Mouse (Mus musculus): ENCODE results near the gene Gm49486.
A peak's percentile ranks its signal among the peaks of the same experiment; 100 is the strongest.
"Not testable (repeated sequence)": the region's sequence is repeated elsewhere in the genome, so short reads cannot be mapped to it uniquely, and the experiment has no call there.

Gene Gm49486

DNA sequence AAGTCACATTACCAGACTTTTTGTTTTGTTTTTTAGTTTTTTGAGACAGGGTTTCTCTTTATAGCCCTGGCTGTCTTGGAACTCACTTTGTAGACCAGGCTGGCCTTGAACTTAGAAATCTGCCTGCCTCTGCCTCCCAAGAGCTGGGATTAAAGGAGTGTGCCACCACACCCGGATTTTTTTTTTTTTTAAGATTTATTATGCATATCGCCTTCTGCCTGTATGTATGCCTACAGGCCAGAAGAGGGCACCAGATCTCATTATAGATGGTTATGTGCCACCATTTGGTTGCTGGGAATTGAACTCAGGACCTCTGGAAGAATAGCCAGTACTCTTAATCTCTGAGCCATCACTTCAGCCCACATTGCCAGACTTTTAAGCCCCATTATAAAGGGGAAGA is 3.4 kb upstream of the Gm49486 start:
- DNase-seq: not testable (repeated sequence)

DNA sequence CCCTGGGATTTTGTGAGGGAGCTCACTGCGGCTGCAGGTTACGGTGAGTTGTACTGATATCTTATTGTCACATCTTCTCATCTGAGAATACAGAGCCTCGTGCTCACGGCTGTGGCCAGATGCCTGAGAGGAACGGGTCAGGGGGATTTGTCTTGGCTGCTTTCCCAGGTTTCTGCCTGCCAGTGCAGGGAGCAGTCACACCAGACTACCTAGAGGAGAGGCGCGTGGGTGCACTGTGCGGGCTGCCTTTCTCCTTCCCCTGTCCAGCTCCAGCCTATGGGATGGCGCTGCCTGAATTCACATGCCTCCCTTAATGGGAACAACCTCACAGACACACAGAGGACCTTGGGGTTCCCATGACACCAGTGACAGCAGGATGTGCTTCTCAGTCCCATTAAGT is 6.1 kb downstream of the Gm49486 start:
- no peak for DNase-seq

DNA sequence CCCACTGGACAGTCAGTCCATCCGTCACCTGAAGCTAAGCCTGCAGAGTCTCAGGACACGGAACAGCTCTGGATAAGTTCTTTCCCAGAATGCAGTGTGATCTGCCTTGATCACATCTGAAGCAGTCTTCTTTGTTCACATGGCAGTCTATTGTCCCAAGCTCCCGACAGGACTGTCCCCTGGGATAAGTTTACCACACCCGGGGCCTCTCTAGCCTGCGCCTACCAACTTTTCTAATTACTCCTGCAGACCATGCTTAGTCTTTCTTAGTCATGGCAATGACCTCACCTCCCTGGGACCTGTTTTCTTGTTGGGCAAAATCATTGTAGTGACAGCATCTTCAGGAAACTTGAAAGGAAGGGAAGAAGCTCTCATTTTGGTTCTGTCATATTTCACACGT is 8.8 kb downstream of the Gm49486 start:
- DNase-seq: no peak

DNA sequence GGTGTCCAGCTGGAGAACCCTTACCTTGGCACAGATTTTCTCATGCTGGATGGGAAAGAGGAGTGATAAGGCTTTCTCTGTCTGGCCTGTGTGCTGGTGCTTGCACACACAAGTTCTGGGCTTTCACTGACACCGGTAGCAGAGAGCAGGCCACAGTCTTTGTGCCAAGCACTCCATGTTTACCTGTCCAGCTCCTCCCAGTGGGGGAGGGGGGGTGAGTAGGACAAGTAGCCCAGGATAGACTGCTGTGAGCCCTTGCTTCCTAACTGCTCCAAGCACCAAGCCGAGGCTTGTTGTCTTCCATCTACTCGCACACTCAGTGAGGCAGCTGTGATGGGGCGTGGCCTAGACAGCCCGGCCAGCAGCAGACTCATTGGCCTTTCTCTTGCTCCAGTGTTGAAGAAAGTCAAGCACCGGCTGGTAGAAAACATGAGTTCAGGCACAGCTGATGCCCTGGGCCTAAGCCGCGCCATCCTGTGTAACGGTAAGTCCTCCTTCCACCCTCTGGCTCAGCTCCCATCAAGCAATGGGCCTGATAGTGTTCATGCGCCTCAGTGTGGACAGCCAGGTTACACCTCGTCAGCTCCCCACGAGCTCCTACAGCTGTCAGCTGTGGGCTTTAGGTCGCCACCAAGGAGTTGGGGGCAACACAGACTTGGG is 13.5 kb downstream of the Gm49486 start:
- no peak for DNase-seq

DNA sequence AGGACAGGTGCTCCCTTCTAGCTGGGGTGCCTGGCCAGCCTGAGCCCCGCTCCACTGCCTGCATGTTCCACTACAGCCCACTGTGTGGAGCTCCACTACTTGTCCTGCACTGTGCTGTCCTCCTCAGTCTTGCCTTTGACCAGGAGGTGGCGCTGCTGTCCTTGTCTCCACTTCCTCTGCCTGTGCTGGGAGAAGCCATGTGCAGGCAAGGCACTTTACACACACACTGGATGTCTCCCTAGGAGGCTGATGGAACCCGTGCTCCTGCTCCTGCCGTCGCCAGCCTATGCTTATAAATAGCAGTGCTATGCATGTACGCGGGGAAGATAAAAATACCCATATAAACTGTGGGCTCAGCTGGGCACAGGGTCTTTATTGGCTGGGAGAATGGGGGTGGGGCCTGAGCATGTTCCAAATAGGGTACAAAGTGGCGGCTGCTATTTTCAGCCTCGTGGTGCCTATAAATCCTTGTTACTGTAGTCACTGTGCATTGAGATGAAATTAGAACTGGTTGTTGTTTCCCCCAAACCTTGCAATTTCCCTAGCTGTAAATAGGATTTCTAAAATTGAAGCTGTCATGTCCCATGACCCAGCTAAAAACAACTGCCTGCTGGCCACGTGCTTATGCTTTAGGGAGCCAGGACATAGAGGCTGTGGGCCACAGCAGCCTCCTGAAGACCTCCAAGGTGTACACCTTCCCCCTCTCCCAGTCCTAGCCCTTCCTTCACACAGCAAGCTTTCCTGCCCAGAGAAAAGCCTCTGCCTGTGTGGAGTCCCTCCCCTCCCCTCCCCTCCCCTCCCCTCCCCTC is 14.2 kb downstream of the Gm49486 start:
- DNase-seq: peak; percentile 98

DNA sequence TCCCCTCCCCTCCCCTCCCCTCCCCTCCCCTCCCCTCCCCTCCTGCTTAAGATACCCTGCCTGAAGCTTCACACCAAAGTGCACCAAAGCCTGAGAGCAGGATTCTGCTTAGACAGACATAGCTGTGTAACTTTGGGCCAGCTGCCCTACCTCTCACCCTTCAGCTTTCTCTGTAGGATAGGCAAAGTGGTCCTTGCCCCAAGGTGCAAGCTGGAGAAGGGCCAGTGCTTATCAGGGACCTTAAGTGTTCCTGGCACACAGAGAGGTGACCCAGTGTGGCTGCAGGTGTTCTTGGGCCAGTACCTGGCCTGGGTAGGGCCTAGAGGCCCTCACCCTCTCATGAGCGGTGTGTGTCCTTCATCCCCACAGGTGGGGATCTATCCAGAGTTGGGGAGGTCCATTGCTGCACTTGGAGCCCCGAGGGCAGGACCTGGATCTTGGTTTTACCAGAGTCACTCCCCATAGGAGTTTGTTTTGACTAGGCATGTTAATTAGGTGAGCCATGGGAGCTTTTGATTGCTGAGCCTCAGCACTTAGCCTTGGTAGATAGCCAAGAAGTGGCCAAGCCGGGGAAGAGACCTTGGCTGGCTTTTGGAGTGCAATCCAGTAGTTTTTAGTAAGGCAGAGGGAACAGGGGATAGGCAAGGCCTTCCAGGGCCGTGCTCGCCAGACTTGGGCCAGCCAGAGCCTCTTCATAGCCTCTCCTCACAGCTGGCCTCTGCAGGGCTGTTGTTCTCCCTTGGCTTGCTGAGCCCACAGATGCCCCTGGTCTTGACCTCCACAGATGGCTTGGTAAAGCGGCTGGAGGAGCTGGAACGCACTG is 15.1 kb downstream of the Gm49486 start:
- DNase-seq: no peak

DNA sequence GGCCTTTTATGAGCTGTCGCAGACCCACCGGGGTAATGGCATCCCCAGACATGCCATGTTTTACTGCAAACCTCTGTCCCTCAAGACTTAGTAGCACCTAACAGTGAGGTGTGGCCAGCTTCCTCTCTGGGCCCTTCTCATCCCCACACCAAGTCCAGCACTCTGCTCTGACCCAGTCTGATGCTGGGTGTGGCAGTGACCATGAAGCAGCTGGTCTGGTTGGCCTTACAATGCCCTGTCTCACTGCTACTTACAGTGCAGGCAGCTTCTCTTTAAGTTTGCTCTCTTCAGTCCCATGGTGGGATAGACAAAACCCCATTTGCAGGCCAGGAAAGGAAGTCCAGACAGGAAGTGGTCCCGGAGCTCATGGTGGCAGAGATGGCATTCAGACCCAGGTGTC is 16.1 kb downstream of the Gm49486 start:
- DNase-seq: no peak

DNA sequence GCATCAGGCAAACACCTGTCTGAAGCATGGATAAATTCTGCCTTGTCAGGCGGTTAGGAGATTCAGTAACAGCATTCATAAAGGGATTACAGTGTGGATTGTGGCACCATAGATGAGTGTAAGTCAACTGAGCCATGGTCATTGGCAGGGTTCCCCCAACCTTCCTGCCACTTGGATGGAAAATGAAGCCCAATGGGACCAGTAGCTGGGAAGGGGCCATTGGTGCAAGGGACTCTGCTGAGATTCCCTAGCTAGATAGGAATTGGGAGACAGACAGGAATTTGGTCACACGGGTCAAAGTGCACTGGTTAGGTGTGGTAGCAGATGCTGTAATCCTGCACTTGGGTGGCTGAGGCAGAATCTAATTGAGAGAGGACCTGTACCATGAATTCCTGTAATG is 21.0 kb downstream of the Gm49486 start:
- DNase-seq: no peak

DNA sequence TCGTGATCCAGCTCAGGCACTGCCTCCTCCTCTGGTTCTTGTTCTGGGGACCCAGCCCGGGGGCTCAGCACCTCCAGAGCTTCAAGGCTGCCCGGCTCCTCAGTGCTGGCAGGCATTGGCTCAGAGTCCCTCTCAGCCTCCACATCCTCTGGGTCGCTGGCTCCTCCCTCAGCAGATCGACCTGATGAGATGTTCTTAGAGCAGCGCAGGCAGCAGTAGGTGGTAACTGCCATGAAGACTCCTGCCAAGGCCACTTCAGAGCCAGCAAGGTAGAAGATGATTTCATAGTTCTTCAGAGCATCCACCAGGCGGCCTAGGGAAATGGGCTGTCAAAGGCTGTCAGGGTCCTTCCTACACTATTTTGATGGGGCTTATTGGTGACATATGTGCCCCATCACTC is 22.0 kb downstream of the Gm49486 start:
- no peak for DNase-seq

DNA sequence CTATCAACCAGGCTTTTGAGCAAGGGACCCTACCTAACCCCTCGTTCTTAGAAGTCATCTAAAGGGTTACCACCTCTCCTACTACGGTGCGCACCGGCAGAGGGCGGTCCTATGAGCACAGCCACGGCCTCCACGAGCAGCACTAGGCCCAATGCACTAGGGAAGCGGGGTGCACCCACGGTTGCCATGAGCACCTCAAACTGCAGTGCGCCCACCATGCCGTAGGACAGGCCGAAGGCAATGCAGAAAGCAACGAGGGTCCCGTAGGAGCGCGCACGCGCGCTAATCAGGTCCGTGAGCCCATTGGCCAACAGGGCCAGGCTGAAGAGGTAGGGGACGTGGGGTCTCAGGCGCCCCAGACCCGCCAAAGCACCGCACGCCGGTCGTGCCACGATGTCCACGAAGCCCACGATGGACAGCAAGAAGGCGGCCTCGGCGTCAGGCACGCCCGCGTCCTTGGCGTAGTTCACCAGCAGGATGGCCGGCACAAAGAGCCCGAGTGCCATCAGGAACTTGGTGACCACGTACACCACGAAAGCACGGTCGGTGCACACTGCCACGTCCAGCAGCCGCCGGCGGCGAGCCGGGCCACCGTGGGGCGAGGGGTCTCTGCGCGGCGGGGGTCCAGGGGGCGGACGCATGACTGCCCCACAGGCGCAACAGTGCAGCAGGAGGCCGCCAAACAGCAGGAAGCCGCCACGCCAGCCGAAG is 22.7 kb downstream of the Gm49486 start:
- DNase-seq: no peak

DNA sequence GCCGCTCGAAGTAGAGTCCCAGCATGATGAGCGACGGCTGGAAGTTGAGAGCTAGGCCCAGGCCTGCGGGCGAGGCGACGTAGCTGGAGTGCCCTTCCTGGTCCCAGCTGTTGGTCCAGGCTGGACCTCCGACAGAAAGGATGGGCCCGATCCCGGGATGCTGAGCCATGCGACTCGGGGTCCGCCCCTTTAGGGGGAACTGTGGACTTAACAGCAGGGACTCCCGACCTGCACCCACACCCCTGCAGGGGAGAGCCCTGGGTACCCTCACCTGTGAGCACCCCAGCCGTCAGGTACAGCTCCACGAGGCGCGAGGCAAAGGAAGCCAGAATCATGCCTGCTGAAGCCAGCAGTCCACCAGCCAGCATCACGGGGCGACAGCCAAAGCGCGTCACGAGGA is 23.4 kb downstream of the Gm49486 start:
- DNase-seq: no peak

DNA sequence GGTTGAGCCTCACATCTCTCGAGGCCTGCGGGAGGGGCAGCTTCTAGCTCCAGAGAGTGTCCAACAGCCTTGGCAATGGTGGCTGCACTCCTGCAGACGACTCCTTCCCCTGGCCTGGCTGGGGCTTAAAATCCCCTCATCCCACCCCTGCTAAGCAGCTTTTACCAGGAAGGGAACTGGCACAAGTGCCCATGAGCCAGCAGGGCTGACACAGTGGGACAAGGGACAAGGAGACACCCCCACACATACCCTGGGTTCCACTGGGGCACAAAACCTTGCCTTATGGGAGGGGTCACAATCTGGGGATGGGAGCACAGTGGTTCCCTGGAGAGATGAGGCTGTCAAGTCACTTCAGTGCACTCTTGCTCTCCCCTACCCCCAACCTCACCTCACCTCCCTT is 25.5 kb downstream of the Gm49486 start, which contains the start of gene Slc16a8:
Gene Slc16a8, minus strand, starts transcription at position 101 of the 400 bp plus-strand sequence.
- no peak for DNase-seq

DNA sequence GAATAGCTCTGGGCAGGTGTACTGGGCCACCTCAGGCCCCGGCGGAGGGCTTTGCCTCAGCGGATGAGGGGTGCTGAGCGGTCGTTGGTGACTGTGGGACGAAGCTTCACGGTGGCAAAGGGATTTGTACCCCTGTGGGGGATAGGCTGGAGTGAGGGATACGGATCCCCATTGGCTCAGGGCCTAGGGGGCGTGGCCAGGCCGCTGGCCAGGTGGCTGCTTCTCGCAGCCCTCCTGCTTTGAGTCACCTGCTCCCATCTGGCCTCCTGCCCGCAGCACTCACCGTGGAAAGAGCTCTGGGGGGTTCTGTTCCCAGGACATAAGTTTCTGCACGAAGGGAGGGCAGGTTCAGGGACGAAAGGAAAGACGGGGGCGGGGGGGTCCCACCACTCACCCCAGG is 29.3 kb downstream of the Gm49486 start:
- DNase-seq: no peak

DNA sequence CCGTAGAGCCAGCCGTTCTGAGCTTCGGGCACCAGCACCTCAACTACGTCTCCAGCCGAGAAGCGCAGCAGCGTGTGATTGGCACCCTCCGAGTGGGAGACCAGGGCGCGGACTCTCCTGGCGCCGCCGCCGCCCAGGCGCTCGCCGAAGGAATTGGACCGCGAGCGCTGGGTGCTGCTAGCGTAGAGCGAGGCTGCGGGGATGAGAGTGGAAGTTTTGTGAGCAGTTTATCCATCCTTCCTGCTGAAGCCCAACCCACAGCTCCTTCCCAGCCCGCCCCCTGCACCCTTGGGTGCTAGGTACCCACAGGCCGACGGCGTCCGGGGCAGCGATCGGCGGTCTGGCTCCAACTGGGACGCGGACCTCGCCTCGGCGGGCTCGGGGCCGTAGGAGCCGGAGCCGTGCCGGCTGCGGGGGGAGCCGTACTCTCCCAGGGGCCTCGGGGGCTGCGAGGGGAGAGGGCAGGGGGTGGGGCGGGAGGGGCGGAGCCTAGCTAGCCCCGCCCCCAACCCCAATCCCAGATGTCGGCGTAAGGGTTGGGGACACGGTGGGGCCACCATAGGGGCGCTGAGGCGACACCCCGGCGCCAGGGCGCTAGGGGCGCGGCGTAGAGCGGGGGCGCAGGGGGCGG is 32.0 kb downstream of the Gm49486 start:
- no peak for DNase-seq

DNA sequence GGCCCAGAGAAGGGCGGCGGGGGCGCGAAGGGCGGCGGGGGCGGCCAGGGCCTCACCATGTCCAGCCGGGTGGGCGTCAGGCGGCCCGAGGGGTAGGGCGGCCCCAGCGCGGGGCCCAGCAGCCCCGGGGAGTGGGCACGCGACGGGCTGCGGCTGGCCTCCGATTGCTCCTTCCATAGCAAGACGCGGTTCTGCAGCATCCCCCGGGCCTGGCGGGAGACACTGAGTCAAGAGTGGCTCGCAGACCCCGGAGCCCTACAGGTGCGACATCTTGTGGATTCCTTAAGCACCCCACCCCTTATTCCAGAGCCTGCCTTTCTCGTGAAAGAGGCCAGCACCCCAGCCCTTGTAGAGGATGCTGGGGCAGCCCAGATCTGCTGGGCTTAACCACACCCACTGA is 32.6 kb downstream of the Gm49486 start:
- DNase-seq: no peak

DNA sequence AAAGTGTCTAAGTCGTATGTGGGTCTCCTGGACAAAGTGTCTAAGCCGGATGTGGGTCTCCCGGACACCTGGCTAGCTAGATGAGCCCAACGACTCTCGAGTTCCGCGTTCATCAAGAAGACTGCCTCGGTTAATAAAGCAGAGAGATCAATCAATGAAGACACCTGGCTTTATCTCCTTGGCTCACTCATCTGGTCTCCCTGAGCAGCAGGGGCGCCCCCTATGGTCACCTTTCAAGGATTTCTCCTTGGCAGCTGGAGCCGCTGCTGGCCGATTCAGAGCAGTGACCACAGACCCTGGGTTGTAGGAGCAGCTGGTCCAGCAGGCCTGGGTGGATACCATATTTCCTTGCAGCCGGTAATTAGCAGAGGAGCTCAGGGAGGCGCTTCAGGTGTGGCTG is 33.2 kb downstream of the Gm49486 start:
- DNase-seq: no peak

DNA sequence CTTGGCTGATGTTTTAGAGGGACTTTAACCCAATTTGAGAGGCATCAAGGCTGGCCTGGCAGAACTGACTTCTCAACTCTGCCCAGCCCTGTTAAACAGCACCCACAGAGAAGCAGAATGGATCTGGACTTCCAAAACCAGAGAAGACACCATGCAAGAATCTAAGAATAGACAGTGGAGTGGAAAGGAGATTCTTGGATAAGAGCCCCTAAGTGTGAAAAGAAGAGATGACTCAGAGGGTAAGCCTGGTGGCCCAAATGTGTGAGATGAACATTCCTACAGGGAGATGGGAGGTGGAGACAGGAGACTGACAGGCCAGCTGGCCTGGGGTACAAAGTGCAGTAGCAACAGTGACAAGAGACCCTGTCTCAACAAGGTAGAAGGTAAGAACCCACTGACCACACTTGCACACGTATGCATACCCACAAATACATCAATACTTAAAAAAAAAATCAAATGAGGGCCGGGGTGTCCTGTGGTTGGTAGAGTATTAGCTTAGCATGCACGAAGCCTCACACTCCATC is 33.7 kb downstream of the Gm49486 start:
- DNase-seq: no peak

DNA sequence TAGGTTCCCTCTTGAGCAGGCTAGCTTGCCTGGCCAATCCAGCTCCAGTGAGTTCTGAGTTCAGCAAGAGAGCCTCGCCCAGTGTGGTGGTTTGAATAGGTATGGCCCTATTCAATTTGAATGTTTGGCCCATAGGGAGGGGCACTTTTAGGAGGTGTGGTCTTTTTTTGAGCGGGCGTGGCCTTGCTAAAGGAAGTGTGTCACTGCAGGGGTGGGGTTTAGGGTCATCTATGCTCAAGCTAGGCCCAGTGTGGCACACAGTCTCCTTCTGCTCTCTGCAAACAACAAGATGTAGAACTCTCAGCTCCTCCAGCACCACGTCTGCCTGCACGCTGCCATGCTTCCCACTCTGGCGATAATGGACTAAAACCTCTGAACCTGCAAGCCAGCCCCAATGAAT is 34.5 kb downstream of the Gm49486 start:
- no peak for DNase-seq

DNA sequence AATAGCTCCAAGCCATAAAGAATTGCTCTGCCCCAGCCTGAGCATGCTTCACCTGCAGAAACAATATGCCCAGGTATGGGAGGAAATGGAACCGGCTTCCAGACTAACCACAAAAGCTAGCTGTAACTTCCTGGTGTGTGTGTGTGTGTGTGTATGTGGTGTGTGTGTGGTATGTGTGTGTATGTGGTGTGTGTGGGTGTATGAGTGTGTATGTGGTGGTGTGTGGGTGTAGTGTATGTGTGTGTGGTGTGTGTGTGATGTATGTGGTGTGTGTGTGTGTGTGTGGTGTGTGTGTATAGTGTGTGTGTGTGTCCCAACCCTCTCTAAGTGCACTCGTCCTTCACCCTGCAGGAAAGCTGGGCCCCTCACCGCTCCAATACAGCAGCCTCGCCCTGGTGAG is 36.2 kb downstream of the Gm49486 start:
- no peak for DNase-seq

DNA sequence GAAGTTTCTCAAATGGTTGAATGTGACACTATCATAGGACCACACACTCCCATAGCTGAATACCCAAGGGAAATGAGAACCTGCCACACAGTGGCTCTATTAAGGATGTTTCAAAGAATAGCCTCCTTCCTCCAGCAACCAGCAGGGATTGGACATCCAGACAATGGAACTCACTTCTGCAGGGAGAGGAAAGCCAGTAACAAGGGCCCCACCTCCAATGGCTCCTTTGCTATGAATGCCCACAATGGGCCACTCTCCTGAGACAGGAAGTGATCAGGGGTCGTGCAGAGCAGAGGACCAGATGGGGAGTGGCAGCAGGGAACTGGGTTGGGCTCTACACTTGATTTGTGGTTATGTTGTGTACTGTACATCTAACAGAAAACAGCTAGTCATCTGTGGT is 39.3 kb downstream of the Gm49486 start:
- DNase-seq: no peak

DNA sequence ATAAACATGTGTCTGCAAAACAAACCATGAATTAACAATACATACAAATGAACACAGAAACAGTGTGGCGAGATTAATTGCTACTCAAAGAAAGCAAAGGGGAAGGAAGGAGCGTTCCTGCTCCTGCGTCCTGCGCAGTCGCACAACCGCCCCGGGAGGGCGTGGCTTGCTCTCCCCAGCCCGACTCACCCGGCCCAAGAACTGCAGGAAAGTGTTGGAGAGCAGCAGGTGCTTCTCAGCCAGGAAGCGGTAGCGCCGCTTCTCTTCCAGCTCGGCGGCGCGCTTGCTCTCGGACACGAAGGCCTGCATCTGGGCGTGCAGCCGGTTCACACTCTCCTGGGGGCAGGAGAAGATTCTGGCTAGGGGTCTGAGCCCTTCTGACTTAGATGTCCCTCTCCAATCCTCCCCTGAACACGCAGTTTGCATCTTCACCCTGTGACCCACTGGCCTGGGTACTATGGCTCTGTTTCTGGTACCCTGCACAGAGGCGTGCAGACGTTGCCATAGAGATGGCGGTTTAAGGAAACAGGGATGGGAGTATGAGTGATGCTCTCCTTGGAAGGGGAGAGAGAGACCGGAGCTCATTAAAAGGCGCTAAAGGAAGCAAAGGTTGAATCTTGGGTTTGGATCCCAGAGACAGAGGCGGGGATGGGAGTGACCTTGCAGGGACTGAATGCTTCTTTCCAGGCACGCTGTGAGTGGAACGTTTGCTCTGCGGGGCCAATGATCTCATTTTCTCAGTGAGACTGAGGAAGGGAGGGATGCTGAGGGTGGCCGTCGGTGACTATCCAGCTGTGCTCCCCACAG is 41.3 kb downstream of the Gm49486 start:
- no peak for DNase-seq
